Mouse (Mus musculus) liver, adult 2 months (tissue): Measurements from ENCODE around the gene Foxp1. TPM values are rescaled to one million over a fixed set of nuclear protein-coding genes. Genes with fewer than 3 reads are reported as not detected.

Experiments used
- DNase-seq: peaks from one replicate; pipeline ENCODE4 v3.0.0-alpha.2; 2011; ENCODE audit warnings: low read depth, low spot score; ENCODE audit errors: extremely low read depth
- H3K27ac ChIP-seq: fragments of 200-500 bp; replicated peaks from 2 replicates; pipeline ENCODE4 v1.5.1; 2012; ENCODE audit warnings: low read depth, mild to moderate bottlenecking, control low read depth, inconsistent platforms, low read length; ENCODE audit not compliant: insufficient read depth
- H3K27me3 ChIP-seq: fragments of 200-500 bp; 2 replicates; pipeline ENCODE4 v1.6.1; 2012; ENCODE audit warnings: mild to moderate bottlenecking, moderate library complexity, low read length, inconsistent platforms; ENCODE audit not compliant: control insufficient read depth, insufficient read depth
- H3K36me3 ChIP-seq: fragments of 200-500 bp; 2 replicates; pipeline ENCODE4 v1.6.1; 2012; ENCODE audit warnings: low read length, inconsistent platforms; ENCODE audit not compliant: control insufficient read depth, insufficient read depth
- H3K4me1 ChIP-seq: fragments of 200-500 bp; 2 replicates; pipeline ENCODE4 v1.6.1; 2011; ENCODE audit warnings: low read length; ENCODE audit not compliant: control insufficient read depth, insufficient read depth
- H3K4me3 ChIP-seq: fragments of 200-500 bp; 2 replicates; pipeline ENCODE4 v1.5.1; 2011; ENCODE audit warnings: low read depth, mild to moderate bottlenecking, control low read depth, low read length, moderate library complexity; ENCODE audit not compliant: insufficient read depth
- H3K79me2 ChIP-seq: fragments of 200-500 bp; 2 replicates; pipeline ENCODE4 v1.6.1; 2012; ENCODE audit warnings: inconsistent platforms, mild to moderate bottlenecking, low read length, moderate library complexity; ENCODE audit not compliant: control insufficient read depth, insufficient read depth
- H3K9ac ChIP-seq: fragments of 200-500 bp; 2 replicates; pipeline ENCODE4 v1.6.1; 2012; ENCODE audit warnings: low read depth, mild to moderate bottlenecking, control low read depth, inconsistent platforms, low read length
- CTCF ChIP-seq: fragments of 200-500 bp; IDR thresholded peaks from 2 replicates; pipeline ENCODE4 v1.5.1; 2011; ENCODE audit warnings: low read depth, low read length, control low read depth
- POLR2A ChIP-seq: fragments of 200-500 bp; IDR thresholded peaks from 2 replicates; pipeline ENCODE4 v1.6.1; 2011; ENCODE audit warnings: low read length, control low read depth; ENCODE audit not compliant: insufficient read depth; ENCODE audit errors: extremely low read depth
- WGBS: fragments of 180-500 bp; shearing (Covaris S2); methylation state at CpG from one replicate; pipeline ENCODE4 v1.1.7; 2018; 5-methylcytosine and 5-hydroxymethylcytosine counted together
- polyA plus RNA-seq: library from polyadenylated mRNA; depleted of rRNA; stranded (reverse); fragments of >200 nt; gene quantifications from 2 replicates; pipeline ENCODE4 v1.2.3, GENCODE M21; 2012
- total RNA-seq: library from RNA; depleted of rRNA; stranded (reverse); fragments of >200 nt; gene quantifications from 2 replicates; pipeline ENCODE4 v1.2.3, GENCODE M21; 2014

Gene Foxp1
- total and polyA plus RNA-seq, 2 experiments: 22.7 to 24.8 TPM

DNA sequence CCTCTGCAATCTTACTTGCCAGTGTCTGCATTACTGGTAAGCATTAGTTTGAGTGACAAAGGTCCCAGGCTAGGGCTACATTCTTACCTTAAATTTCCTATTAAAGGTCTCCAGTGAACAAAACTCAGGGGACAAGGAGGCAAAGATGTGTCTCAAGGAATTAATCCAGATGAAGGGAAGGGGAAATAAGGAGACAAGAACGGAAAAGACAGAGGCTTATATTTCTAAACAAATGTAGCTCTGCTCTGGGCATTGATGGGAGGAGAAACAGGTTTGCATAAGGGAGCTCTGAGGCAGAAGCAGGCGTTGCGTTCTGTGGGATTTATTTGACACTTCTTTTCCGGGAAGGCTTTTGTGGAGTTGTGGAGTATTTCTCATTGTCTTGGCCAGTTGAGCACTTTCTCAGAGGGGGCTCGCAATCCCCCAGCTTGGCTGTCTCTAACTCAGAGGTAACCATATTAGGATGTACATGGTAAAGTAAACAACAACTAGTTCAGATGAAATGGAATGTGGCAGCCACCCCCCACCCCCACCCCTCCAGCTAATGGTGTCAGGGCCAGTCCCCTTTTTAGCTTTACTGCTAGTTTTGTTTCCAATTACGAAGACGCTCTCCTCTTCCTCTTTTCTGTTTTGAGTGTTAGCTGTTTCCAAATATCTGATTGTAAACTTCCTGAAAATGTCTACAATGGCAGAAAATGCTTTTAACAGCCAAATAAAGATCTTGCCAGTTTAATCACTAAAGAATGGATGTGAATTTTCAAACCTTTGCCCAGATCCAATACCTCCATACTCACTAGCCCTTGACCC lies 317.5 kb downstream of the Foxp1 start:
- 0 out of 2 replicates have a peak overlapping the region, but pooled peaks have one; percentile 23 for H3K27ac ChIP-seq

DNA sequence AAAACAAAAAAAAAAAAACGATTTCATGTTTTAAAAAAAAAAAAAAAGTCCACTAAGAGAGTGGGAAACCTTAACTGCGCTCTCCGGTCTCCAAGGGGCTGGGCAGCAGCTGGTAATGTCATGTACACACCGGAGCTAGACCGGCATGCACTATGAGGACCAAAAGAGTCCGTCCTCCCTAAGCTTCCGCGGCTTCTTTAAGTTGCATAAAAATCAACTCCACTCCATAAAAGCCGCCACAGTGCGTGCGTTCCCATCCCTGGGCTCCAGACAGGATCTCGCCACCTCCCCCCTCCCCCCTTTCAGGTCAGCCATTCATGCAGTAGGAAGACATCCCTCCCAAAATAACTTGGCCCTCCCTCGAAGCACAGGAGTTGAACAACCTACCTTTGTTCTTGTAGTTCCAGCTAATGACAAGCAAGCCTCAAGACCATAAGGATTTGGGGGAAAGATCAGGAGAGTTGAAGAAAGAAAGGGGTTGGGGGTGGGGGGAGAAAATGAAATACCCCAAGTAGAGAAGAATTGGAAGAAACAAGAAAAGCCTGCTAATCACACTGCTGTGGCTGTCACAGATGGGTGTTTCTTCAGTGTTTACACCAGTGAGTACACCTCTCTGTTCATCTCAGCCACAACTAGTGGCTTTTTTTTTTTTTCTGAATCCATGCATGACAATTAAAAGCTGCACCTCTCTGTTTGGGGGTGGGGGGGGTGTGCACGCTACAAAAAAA lies 318.3 kb downstream of the Foxp1 start:
- DNase-seq: no peak
- H3K36me3 ChIP-seq: no peaks in the 10 kb centered on the region
- TF ChIP-seq CTCF (no peak), POLR2A (no peak)
- H3K79me2 ChIP-seq: peaks cover 9% of the 10 kb centered on the region; the same call in 1 of the 2 replicates
- no peak overlapping the region for H3K9ac ChIP-seq
- H3K27ac ChIP-seq: no peak overlapping the region
- H3K27me3 ChIP-seq: no peaks in the 10 kb centered on the region
- H3K4me1 ChIP-seq: peaks cover 16% of the 10 kb centered on the region
- no peak overlapping the region for H3K4me3 ChIP-seq
- WGBS: 57% methylated on average over 14 of the region's 14 CpGs

More for the DNA sequence above, 317.5 kb downstream of the Foxp1 start:
- no peak for TF ChIP-seq POLR2A
- no peak for TF ChIP-seq CTCF
- Histone ChIP-seq H3K9ac (no peak overlapping the region), H3K27me3 (no peaks in the 10 kb centered on the region), H3K36me3 (no peaks in the 10 kb centered on the region), H3K4me1 (peaks cover 20% of the 10 kb centered on the region), H3K79me2 (peaks cover 3% of the 10 kb centered on the region; the same call in 1 of the 2 replicates), H3K4me3 (no peak overlapping the region)
- 63% methylated on average over 7 of the region's 7 CpGs for WGBS
- no peak for DNase-seq

DNA sequence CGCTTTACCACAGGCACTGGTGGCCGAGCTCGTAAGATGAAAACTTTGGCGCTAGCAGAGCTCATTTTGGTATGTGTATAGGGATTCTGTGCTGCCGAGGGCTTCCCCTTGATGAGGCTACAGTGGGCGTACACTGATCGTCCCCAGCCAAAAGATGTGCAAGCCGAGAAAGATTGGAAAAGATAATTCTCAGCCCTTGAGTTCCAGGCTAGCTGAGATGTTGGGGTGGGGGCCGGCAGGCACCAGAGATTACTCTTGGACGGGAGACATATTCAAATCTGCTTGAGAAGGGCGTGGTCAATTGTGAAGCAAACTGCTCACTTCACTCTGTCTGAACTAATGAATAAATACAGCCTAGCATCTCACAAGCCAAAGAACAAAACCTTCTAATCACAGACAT lies 319.3 kb downstream of the Foxp1 start:
- H3K27ac ChIP-seq: no peak overlapping the region
- peaks cover 16% of the 10 kb centered on the region for H3K4me1 ChIP-seq
- DNase-seq: no peak
- no peaks in the 10 kb centered on the region for H3K27me3 ChIP-seq
- whole genome bisulfite sequencing: 93% methylated on average over 11 of the region's 11 CpGs
- no peaks in the 10 kb centered on the region for H3K36me3 ChIP-seq
- no peak overlapping the region for H3K4me3 ChIP-seq
- no peak overlapping the region for H3K9ac ChIP-seq
- TF ChIP-seq POLR2A (no peak), CTCF (no peak)
- H3K79me2 ChIP-seq: peaks cover 9% of the 10 kb centered on the region; the same call in 1 of the 2 replicates

DNA sequence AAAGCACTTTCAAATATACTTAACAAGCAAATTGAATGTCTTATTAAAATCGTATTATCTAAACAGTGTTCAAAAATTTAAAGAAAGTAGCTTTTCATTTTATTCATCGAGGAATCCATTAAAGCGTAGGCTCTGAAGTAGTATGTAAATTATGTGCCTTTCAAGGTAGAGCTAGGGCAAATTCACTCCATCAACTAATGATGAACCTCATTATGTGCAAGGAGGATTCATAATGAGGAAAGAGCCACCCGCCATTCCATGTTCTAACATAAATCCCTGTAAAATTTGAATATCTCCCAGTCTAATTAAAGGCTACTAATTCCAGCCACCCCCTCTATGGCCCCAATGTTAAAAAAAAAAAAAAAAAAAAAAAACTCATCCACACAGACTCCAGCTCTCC lies 319.7 kb downstream of the Foxp1 start:
- 95% methylated on average over 4 of the region's 4 CpGs for WGBS
- H3K27me3 ChIP-seq: no peaks in the 10 kb centered on the region
- no peak overlapping the region for H3K27ac ChIP-seq
- peaks cover 15% of the 10 kb centered on the region for H3K4me1 ChIP-seq
- H3K79me2 ChIP-seq: peaks cover 9% of the 10 kb centered on the region; the same call in 1 of the 2 replicates
- DNase-seq: no peak
- H3K9ac ChIP-seq: no peak overlapping the region
- no peaks in the 10 kb centered on the region for H3K36me3 ChIP-seq
- TF ChIP-seq CTCF: no peak
- TF ChIP-seq POLR2A: no peak
- H3K4me3 ChIP-seq: no peak overlapping the region

DNA sequence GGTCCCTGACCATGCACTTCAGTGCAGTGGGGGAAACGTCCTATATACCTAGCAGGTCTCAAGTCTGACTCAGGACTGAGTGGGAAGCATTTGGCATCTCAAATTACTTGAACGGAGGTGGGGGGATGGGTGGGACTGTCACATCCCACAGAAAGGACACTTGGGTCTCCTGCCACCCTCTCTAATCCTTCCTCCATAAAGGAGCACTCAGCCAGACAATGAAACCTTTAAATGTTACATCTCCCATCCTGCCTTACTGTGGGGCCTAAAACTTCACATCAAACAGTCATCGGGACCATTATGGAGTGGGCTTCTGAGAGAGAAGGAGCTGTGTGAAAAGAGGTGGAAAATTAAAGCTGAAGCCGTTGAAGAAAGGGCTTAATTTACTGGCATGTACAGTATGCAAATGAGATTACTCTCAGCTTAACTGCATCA lies 321.2 kb downstream of the Foxp1 start:
- peaks cover 8% of the 10 kb centered on the region for H3K4me1 ChIP-seq
- H3K4me3 ChIP-seq: no peak overlapping the region
- no peak for DNase-seq
- H3K79me2 ChIP-seq: peaks cover 15% of the 10 kb centered on the region; the same call in 1 of the 2 replicates
- H3K9ac ChIP-seq: no peak overlapping the region
- H3K27ac ChIP-seq: no peak overlapping the region
- 66% methylated on average over 4 of the region's 4 CpGs for WGBS
- no peaks in the 10 kb centered on the region for H3K36me3 ChIP-seq
- H3K27me3 ChIP-seq: no peaks in the 10 kb centered on the region
- TF ChIP-seq CTCF (no peak), POLR2A (no peak)
